Mouse (Mus musculus): ENCODE results near the gene Irgm2.

- TF ChIP-seq POLR2A (IDR thresholded peaks at IDR 0.05; ENCODE audit: borderline replicate concordance, extremely low read depth, insufficient read depth, insufficient read length, poor library complexity, severe bottlenecking): no peak
- TF ChIP-seq CTCF (IDR thresholded peaks at IDR 0.05; ENCODE audit: borderline replicate concordance, extremely low read depth, insufficient read depth, insufficient read length): no peak
These were observed 6.1 kb upstream of the Irgm2 start for GRCm38 (mm10) chr11:58193326-58193725.

Data from brain, embryonic 14.5 days (tissue).